Mouse (Mus musculus): ENCODE measurements around the gene Mipep. TPM values are rescaled to one million over a fixed set of nuclear protein-coding genes. Genes with fewer than 3 reads are reported as not detected.

The Mipep gene
- total RNA-seq, 2 experiments from 2014 or later: 30.1 to 31.9 TPM

- no peak for DNase-seq (ENCODE audit: extremely low spot score in 1 of 2, low spot score in 1 of 2)
These were observed 13.2 kb downstream of the Mipep start for GRCm38 (mm10) chr14:60797596-60797995.

DNA sequence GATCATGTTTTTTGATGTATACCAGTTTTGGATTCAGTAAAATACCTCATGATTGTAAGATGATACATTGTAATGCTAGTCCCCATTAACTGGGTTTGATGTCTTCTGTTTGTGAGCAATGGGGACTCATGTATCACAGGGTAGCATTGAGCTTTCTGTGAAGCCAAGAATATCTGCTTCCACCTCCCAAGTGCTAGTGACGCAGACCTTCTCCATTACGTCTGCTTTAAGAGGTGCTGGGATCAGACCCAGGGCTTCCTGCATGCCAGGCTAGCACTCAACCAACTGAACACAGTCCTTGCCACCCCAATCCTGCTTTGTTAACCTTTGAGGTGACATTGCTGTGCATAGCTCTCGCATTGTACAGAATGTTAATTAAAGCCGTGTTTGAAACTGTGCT lies 14.3 kb downstream of the Mipep start:
- DNase-seq (ENCODE audit: extremely low spot score in 1 of 2, low spot score in 1 of 2): no peak

DNA sequence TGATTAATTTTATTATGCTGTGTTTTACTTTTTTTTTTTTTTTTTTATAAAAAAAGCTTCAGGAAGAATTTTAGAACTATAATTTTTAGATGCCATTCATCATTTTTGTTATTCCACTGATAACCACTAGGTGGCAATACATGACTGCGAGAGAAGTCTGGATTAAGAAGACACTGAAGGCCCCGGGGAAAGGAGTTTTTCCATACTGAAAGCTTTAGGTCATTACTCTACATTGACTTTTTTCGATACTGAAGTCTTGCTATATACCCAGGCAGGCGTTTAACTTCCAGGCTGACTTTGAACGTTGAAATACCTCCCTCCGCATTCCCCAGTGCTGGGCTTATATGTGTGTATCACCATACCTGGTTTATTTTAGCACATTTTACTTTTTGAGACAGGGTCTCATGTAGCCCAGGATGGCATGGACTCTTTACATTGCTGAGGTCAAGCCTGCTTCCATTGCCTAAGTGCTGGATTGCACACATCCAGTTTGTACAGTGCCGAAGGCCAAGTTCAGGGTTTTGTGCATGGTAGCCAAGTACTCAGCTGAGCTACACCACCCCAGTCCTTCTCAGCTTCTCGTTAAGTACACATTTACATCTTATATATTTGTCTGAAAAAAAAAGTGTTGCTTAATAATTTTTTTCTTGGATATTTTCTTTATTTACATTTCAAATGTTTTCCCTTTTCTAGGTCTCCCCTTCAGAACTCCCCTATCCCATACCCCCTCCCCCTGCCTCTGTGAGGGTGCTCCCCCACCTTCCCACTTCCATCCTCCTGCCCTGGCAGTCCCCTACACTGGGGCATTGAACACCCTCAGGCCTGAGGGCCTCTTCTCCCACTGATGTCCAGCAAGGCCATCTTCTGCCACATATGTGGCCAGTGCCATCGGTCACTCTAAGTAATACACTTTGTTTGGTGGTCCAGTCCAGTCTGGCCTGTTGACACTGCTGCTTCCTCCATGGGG lies 15.7 kb downstream of the Mipep start:
- no peak for DNase-seq (ENCODE audit: extremely low spot score in 1 of 2, low spot score in 1 of 2)

- no peak for DNase-seq (ENCODE audit: extremely low spot score in 1 of 2, low spot score in 1 of 2)
These were observed 17.7 kb downstream of the Mipep start for GRCm38 (mm10) chr14:60802026-60802425.

DNA sequence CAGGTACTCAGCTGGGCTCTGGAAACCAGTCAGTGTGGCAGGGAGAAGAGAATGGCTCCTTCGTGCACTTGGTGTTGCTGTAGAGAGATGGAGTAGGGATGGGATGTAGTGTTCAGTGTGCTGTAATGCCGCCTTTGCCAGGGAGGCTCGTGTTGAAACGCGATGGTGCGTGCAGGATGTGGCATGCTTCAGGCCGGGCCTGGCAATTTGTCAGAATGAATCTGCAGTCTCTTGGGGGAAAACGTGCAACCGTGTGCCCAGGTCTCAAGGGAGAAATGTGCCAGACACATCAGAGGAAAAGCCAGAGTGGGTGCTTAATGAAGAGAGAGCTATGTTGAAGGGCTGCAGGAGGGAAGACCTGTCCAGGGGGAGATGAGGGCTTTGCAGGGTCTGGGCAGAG lies 20.6 kb downstream of the Mipep start:
- no peak for DNase-seq (ENCODE audit: extremely low spot score in 1 of 2, low spot score in 1 of 2)

DNA sequence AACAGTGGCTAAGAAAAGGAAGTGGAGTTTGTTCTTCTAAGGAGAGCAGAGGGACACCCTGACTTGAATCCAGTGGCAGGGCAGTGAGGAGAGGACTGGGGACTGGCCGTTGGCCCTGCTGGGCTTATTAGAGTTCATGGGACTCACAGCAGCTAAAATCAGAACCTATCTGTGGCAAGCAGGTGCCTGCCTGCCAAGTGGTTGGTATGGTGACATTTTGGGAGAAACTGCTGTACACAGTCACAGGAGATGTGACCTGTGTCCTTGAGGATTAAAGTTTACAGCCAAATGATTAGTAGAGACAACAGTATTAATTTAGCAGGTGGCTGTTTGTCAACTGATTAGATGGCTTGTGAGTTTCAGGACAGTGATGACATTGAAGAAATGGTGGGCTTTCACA lies 21.5 kb downstream of the Mipep start:
- DNase-seq (ENCODE audit: extremely low spot score in 1 of 2, low spot score in 1 of 2): no peak

- DNase-seq (ENCODE audit: extremely low spot score in 1 of 2, low spot score in 1 of 2): no peak
These were observed 22.5 kb downstream of the Mipep start for GRCm38 (mm10) chr14:60806891-60807344.

DNA sequence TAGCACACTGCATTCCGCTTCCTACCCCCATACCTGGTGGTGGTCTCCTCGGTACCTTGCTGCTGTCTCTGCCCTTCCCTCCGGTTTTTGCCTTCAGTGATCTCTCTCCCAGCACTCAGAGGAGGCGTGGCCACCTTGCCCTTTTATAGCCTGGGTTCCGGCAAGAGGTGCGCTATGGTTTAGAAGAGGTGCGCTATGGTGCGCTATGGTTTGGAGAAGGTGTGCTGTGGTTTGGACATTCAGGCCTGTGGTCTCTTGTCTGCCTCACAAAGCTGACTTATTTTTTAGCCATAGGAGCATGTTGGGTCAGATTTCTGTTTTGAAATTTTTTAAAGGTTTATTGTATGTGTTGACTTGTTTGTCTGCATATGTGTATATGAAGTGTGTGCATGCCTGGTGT lies 25.5 kb downstream of the Mipep start:
- DNase-seq (ENCODE audit: extremely low spot score in 1 of 2, low spot score in 1 of 2): no peak

- DNase-seq (ENCODE audit: extremely low spot score in 1 of 2, low spot score in 1 of 2): no peak
These were observed 27.2 kb downstream of the Mipep start for GRCm38 (mm10) chr14:60811547-60811946.

DNA sequence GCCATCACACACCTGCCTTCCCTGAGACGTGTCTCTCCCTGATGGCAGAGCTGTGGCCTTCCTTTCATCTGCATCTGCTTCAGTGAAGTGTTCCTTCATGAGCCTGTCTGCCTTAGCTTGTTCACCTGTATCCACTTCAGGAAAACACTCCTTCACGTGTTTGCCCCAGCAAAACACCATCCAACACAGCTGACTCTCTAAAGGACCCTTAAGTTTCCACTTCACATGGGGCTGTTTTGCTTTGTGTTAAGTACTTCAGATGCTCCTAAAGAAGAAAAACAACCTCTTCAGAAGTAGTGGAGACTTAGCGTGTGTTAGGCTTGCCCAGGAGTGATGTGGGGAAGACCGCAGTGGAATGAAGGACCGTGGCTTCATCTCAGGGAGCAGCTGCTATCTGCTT lies 30.7 kb downstream of the Mipep start:
- DNase-seq (ENCODE audit: extremely low spot score in 1 of 2, low spot score in 1 of 2): no peak

DNA sequence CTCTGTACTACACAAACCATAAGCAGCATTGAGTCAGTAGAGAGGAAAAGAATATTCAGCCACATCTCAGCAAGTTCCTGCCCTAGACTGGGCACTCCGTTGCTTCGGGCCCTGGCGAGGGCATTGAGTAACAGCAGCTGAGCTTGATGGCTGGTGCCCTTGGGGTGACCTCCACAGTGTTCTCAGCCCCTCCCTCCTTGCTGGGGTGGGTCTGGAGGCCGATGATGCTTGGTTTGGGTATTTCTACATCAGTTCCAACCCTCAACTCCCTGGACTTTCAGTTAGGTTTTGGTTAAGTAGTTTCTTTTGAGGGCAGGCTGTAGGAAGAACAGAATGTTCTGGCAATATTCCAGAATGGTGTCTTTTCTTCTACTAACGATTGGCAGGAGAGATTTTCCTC lies 33.7 kb downstream of the Mipep start:
- no peak for DNase-seq (ENCODE audit: extremely low spot score in 1 of 2, low spot score in 1 of 2)

DNA sequence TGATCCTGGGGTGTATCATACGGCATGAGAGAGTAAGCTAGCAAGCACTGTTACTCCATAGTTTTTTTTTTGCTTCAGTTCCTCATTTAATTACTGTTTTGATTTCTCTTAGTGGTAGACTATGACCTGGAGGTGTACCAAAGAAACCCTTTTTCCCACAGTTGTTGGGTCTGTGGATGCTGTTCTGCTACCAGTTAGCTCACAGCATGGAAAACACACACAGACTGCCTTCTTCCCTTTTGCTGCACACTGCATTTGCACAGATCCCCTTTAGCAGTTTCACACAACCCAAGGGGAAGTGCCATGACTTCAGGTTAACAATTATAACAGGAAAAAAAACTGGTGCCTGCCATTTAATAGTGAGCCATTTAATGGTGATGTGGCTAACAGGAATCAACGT lies 45.7 kb downstream of the Mipep start:
- no peak for DNase-seq (ENCODE audit: extremely low spot score in 1 of 2, low spot score in 1 of 2)

- no peak for DNase-seq (ENCODE audit: extremely low spot score in 1 of 2, low spot score in 1 of 2)
These were observed 52.3 kb downstream of the Mipep start for GRCm38 (mm10) chr14:60836709-60837108.

DNA sequence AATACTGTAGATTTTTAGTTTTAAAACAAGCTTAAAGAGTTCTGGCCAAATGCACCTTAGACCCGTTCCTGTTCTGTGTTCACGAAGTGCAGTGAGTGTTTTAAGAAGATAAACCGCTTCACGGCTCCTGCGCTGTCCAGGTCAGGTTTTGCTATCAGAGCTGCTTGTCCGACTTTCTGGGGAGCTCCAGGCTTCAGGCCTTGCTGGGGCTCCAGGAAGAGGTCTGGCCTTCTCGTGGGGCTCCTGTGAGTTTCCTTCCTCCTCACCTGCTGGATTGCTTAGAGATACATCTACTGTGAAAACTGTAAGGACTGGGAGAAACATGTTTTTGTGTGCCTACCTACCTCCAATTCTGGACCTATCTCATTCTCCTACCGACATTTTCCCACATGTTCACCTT lies 55.3 kb downstream of the Mipep start:
- DNase-seq (ENCODE audit: extremely low spot score in 1 of 2, low spot score in 1 of 2): no peak

- no peak for DNase-seq (ENCODE audit: extremely low spot score in 1 of 2, low spot score in 1 of 2)
These were observed 57.7 kb downstream of the Mipep start for GRCm38 (mm10) chr14:60841977-60842659.

GRCm38 (mm10) chr14:60843596-60843995 lies 59.2 kb downstream of the Mipep start:
- no peak for DNase-seq (ENCODE audit: extremely low spot score in 1 of 2, low spot score in 1 of 2)

GRCm38 (mm10) chr14:60845261-60846045 lies 61.1 kb downstream of the Mipep start:
- no peak for DNase-seq (ENCODE audit: extremely low spot score in 1 of 2, low spot score in 1 of 2)

DNA sequence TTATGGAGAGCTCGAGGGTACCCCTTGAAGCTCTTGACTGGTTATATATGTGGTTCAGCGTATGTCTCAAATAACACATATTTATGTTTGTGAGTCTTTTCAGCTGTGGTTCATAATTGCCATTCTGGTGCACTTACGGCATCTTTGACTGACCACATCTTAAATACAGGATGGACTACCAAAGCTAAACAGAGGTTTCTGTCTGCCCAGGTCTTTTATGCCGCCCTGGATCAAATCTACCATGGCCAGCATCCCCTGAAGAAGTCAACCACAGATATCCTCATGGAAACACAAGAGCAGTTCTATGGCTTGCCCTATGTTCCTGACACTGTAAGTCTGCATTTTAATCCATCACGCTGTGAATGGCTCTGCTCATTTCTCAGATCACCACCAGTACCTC lies 61.8 kb downstream of the Mipep start:
- DNase-seq (ENCODE audit: extremely low spot score in 1 of 2, low spot score in 1 of 2): no peak

DNA sequence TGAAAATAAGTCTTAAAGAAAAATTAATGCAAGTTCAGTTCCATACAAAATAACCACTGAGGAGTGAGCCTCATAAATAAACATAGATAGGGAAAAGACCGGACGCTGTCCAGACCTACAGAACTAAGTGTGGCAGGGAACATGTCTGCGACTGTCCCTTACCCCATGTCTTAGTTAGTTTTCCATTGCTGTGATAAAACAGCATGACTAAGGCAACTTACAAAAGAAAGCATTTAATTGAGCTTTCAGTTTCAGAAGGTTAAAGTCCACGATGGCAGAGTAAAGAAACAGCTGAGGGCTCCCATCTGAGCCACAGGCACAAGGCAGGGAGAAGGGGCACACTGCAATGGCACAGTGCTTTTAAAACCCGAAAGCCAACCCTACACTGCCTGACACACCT lies 63.8 kb downstream of the Mipep start:
- DNase-seq (ENCODE audit: extremely low spot score in 1 of 2, low spot score in 1 of 2): no peak

GRCm38 (mm10) chr14:60850101-60850500 lies 65.7 kb downstream of the Mipep start:
- DNase-seq (ENCODE audit: extremely low spot score in 1 of 2, low spot score in 1 of 2): no peak

DNA sequence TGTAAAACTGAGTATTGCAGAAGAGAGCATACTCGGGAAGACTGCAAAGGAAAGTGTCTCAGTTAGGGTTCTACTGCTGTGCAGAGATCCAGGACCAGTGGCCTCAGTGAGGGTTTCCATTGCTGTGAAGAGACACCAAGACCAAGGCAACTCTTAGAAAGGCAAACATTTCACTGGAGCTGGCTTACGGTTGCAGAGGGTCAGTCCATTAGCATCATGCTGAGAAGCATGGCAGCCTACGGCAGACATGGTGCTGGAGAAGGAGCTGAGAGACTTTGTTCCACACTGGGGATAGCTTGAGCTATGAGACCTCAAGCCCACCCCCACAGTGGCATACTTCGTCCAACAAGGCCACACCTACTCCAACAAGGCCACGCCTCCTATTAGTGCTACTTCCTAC lies 67.3 kb downstream of the Mipep start:
- no peak for DNase-seq (ENCODE audit: extremely low spot score in 1 of 2, low spot score in 1 of 2)
